Mouse (Mus musculus) thymus, adult 2 months (tissue): ENCODE measurements around the gene Auts2.

ENCODE experiments used
- CTCF ChIP-seq: fragments of 200-500 bp; IDR thresholded peaks from 2 replicates; pipeline ENCODE4 v1.5.1; 2012; ENCODE audit warnings: mild to moderate bottlenecking, control low read depth, low read length, moderate library complexity, borderline replicate concordance; ENCODE audit not compliant: control insufficient read depth, poor library complexity, insufficient read depth; ENCODE audit errors: extremely low read depth
- POLR2A ChIP-seq: fragments of 200-500 bp; IDR thresholded peaks from 2 replicates; pipeline ENCODE4 v1.6.1; 2012; ENCODE audit warnings: mild to moderate bottlenecking, low read length, control low read depth, moderate library complexity; ENCODE audit not compliant: control insufficient read depth, poor library complexity, insufficient read depth; ENCODE audit errors: extremely low read depth

- TF ChIP-seq POLR2A (no peak), CTCF (no peak)
Observed at GRCm38 (mm10) chr5:131869711-131870499, 673.2 kb downstream of the Auts2 start.
